Mouse (Mus musculus) stomach, embryonic 14.5 days (tissue): ENCODE results near the gene Rptn. TPM values are rescaled to one million over a fixed set of nuclear protein-coding genes. Genes with fewer than 3 reads are reported as not detected.

ENCODE experiments used
- ATAC-seq: fragments of 200-750 bp; cut with Nextera tagmentation; 2 replicates; pipeline ENCODE4 v1.8.0; 2017; ENCODE audit warnings: low read depth, moderate TSS enrichment; ENCODE audit not compliant: insufficient number of reproducible peaks, insufficient read depth, low FRiP score
- H3K27ac ChIP-seq: fragments of 300-500 bp; sonication (generic); 2 replicates; pipeline ENCODE4 v1.5.1; 2014; ENCODE audit warnings: mild to moderate bottlenecking, low read length, moderate library complexity, mixed read lengths
- H3K27me3 ChIP-seq: fragments of 300-500 bp; sonication (generic); 2 replicates; pipeline ENCODE4 v1.6.1; 2014; ENCODE audit warnings: low read length, control low read depth, mixed read lengths; ENCODE audit not compliant: control insufficient read depth, insufficient read depth
- H3K36me3 ChIP-seq: fragments of 300-500 bp; sonication (generic); 2 replicates; pipeline ENCODE4 v1.6.1; 2014; ENCODE audit warnings: mild to moderate bottlenecking, control low read depth, low read length, moderate library complexity, mixed read lengths; ENCODE audit not compliant: control insufficient read depth, insufficient read depth
- H3K4me1 ChIP-seq: fragments of 300-500 bp; sonication (generic); 2 replicates; pipeline ENCODE4 v1.6.1; 2014; ENCODE audit warnings: low read length, control low read depth, mixed read lengths; ENCODE audit not compliant: control insufficient read depth, insufficient read depth
- H3K4me2 ChIP-seq: fragments of 300-500 bp; sonication (generic); replicated peaks from 2 replicates; pipeline ENCODE4 v1.6.1; 2014; ENCODE audit warnings: low read depth, low read length, control low read depth
- H3K4me3 ChIP-seq: fragments of 300-500 bp; sonication (generic); 2 replicates; pipeline ENCODE4 v1.5.1; 2014; ENCODE audit warnings: low read depth, low read length, control low read depth
- H3K9ac ChIP-seq: fragments of 300-500 bp; sonication (generic); replicated peaks from 2 replicates; pipeline ENCODE4 v1.6.1; 2014; ENCODE audit warnings: low read depth, mild to moderate bottlenecking, control low read depth, low read length, moderate library complexity, mixed read lengths
- H3K9me3 ChIP-seq: fragments of 300-500 bp; sonication (generic); 2 replicates; pipeline ENCODE4 v1.6.1; 2016; ENCODE audit warnings: low read depth, low read length, control low read depth; ENCODE audit not compliant: control insufficient read depth
- WGBS: fragments of 180-500 bp; shearing (Covaris S2); extraction: QIAGEN DNeasy Blood & Tissue Kit; methylation state at CpG from one replicate; pipeline ENCODE4 v1.1.7; 2014; 5-methylcytosine and 5-hydroxymethylcytosine counted together
- polyA plus RNA-seq: library from polyadenylated mRNA; unstranded; fragments of >200 nt; fragmentation: Nextera tagmentation; extraction: Ambion mirVana; gene quantifications from 2 replicates; pipeline ENCODE4 v1.2.1, GENCODE M21; 2014

Gene Rptn
- polyA plus RNA-seq, result not detected in 2 replicates

- H3K4me3 ChIP-seq, result no peak within 1 kb of the TSS
- no peak for ATAC-seq
- no peak within 1 kb of the TSS for H3K4me2 ChIP-seq
- H3K36me3 ChIP-seq, result no peaks in the 10 kb centered on the region
- no peak within 1 kb of the TSS for H3K27ac ChIP-seq
- WGBS, result 58% methylated on average over 2 of the region's 2 CpGs
- H3K27me3 ChIP-seq, result no peaks in the 10 kb centered on the region
- H3K9ac ChIP-seq, result no peak within 1 kb of the TSS
- no peaks in the 10 kb centered on the region for H3K4me1 ChIP-seq
- no peaks in the 10 kb centered on the region for H3K9me3 ChIP-seq
Observed at GRCm38 (mm10) chr3:93393366-93393765, at the start of gene Rptn. Gene Rptn, plus strand, starts transcription at chr3:93393699.

GRCm38 (mm10) chr3:93346896-93347295 is 46.6 kb upstream of the Rptn start:
- H3K4me2 ChIP-seq, result no peak overlapping the region
- 76% methylated on average over 2 of the region's 2 CpGs for WGBS
- no peaks in the 10 kb centered on the region for H3K9me3 ChIP-seq
- no peaks in the 10 kb centered on the region for H3K4me1 ChIP-seq
- no peak overlapping the region for H3K27ac ChIP-seq
- H3K9ac ChIP-seq, result no peak overlapping the region
- H3K27me3 ChIP-seq, result no peaks in the 10 kb centered on the region
- ATAC-seq, result no peak
- no peak overlapping the region for H3K4me3 ChIP-seq
- no peaks in the 10 kb centered on the region for H3K36me3 ChIP-seq

GRCm38 (mm10) chr3:93360045-93360444 is 33.5 kb upstream of the Rptn start:
- no peak overlapping the region for H3K4me3 ChIP-seq
- H3K27me3 ChIP-seq, result no peaks in the 10 kb centered on the region
- no peaks in the 10 kb centered on the region for H3K9me3 ChIP-seq
- no peak overlapping the region for H3K27ac ChIP-seq
- H3K4me2 ChIP-seq, result no peak overlapping the region
- H3K36me3 ChIP-seq, result no peaks in the 10 kb centered on the region
- WGBS, result 16% methylated on average over 7 of the region's 7 CpGs
- H3K4me1 ChIP-seq, result no peaks in the 10 kb centered on the region; the same call in 1 of the 2 replicates
- no peak for ATAC-seq
- H3K9ac ChIP-seq, result no peak overlapping the region

GRCm38 (mm10) chr3:93361933-93362574 is 31.4 kb upstream of the Rptn start:
- H3K36me3 ChIP-seq, result no peaks in the 10 kb centered on the region
- H3K9ac ChIP-seq, result no peak overlapping the region
- H3K4me3 ChIP-seq, result no peak overlapping the region
- no peaks in the 10 kb centered on the region for H3K9me3 ChIP-seq
- ATAC-seq, result peak; percentile 76
- WGBS, result 9% methylated on average over 10 of the region's 10 CpGs
- H3K4me2 ChIP-seq, result peak overlapping the region; percentile 24; the same call in 1 of the 2 replicates
- no peaks in the 10 kb centered on the region; the same call in 1 of the 2 replicates for H3K4me1 ChIP-seq
- H3K27ac ChIP-seq, result no peak overlapping the region
- no peaks in the 10 kb centered on the region for H3K27me3 ChIP-seq

- Histone ChIP-seq H3K9me3 (no peaks in the 10 kb centered on the region), H3K9ac (no peak overlapping the region), H3K27me3 (no peaks in the 10 kb centered on the region), H3K27ac (peak overlapping the region; percentile 63; the same call in 1 of the 2 replicates), H3K4me2 (no peak overlapping the region), H3K36me3 (no peaks in the 10 kb centered on the region), H3K4me3 (no peak overlapping the region), H3K4me1 (no peaks in the 10 kb centered on the region; the same call in 1 of the 2 replicates)
- ATAC-seq, result peak; percentile 82
- WGBS, result 55% methylated on average over 3 of the region's 3 CpGs
Observed at GRCm38 (mm10) chr3:93366966-93367575, 26.4 kb upstream of the Rptn start.

- H3K9ac ChIP-seq, result no peak overlapping the region
- ATAC-seq, result no peak
- no peaks in the 10 kb centered on the region for H3K27me3 ChIP-seq
- H3K27ac ChIP-seq, result no peak overlapping the region
- no peaks in the 10 kb centered on the region for H3K4me1 ChIP-seq
- 45% methylated on average over 1 of the region's 1 CpGs for WGBS
- H3K36me3 ChIP-seq, result no peaks in the 10 kb centered on the region
- H3K9me3 ChIP-seq, result no peaks in the 10 kb centered on the region
- no peak overlapping the region for H3K4me3 ChIP-seq
- H3K4me2 ChIP-seq, result no peak overlapping the region
Observed at GRCm38 (mm10) chr3:93368171-93368570, 25.3 kb upstream of the Rptn start.

- no peak overlapping the region for H3K4me2 ChIP-seq
- ATAC-seq, result no peak
- H3K9me3 ChIP-seq, result no peaks in the 10 kb centered on the region
- H3K27ac ChIP-seq, result no peak overlapping the region
- H3K27me3 ChIP-seq, result no peaks in the 10 kb centered on the region
- no peak overlapping the region for H3K4me3 ChIP-seq
- H3K4me1 ChIP-seq, result no peaks in the 10 kb centered on the region
- WGBS, result 73% methylated on average over 6 of the region's 6 CpGs
- no peak overlapping the region for H3K9ac ChIP-seq
- no peaks in the 10 kb centered on the region for H3K36me3 ChIP-seq
Observed at GRCm38 (mm10) chr3:93373416-93373815, 20.1 kb upstream of the Rptn start.

GRCm38 (mm10) chr3:93375196-93375595 is 18.3 kb upstream of the Rptn start:
- Histone ChIP-seq H3K36me3 (no peaks in the 10 kb centered on the region), H3K9me3 (no peaks in the 10 kb centered on the region), H3K4me1 (no peaks in the 10 kb centered on the region), H3K4me2 (no peak overlapping the region), H3K27ac (no peak overlapping the region), H3K27me3 (no peaks in the 10 kb centered on the region), H3K4me3 (no peak overlapping the region), H3K9ac (no peak overlapping the region)
- 88% methylated on average over 1 of the region's 1 CpGs for WGBS
- no peak for ATAC-seq
